Mouse (Mus musculus): ENCODE measurements around the gene Mlkl. TPM values are rescaled to one million over a fixed set of nuclear protein-coding genes. Genes with fewer than 3 reads are reported as not detected.
A peak's percentile ranks its signal among the peaks of the same experiment; 100 is the strongest.
"Not testable (repeated sequence)": the region's sequence is repeated elsewhere in the genome, so short reads cannot be mapped to it uniquely, and the experiment has no call there.

The Mlkl gene
- total and polyA plus RNA-seq, 3 experiments = 9.3 to 20.1 TPM; not detected in 1

GRCm38 (mm10) chr8:111325222-111325790 lies 12.7 kb downstream of the Mlkl start (continued):
- peak; percentile 75 for TF ChIP-seq ETS1 (IDR thresholded peaks at IDR 0.05; ENCODE audit: low read depth, low read length)

- H3K4me3 ChIP-seq (ENCODE audit: control insufficient read depth in 1 of 2, insufficient read depth in 1 of 2, low read depth in 2 of 2, low read length in 2 of 2) = no peak overlapping the region
- no peak for DNase-seq (ENCODE audit: low read depth, low spot score)
- no peaks in the 10 kb centered on the region for H3K79me2 ChIP-seq (ENCODE audit: control insufficient read depth, insufficient read depth, low read length, poor library complexity)
- H3K27ac ChIP-seq (ENCODE audit: control insufficient read depth, low read depth, low read length) = no peak overlapping the region
- H3K9ac ChIP-seq (ENCODE audit: control insufficient read depth, low read depth, low read length, poor library complexity, severe bottlenecking) = no peak overlapping the region
- peaks cover 4 to 7% of the 10 kb centered on the region in 2 experiments; a peak in 2 of 4 replicates for H3K4me1 ChIP-seq (ENCODE audit: control insufficient read depth in 1 of 2, insufficient read depth in 2 of 2, low read length in 2 of 2)
- peaks cover 5 to 13% of the 10 kb centered on the region in 2 experiments for H3K36me3 ChIP-seq (ENCODE audit: control insufficient read depth in 1 of 2, insufficient read depth in 2 of 2, low read length in 2 of 2)
- no peak for TF ChIP-seq ELF1 (IDR thresholded peaks at IDR 0.05; ENCODE audit: low read depth, low read length)
- TF ChIP-seq CHD1 (IDR thresholded peaks at IDR 0.05; ENCODE audit: low read depth, low read length) = no peak
- no peak for TF ChIP-seq CTCF (IDR thresholded peaks at IDR 0.05 in 2 of 3, conservative IDR thresholded peaks at IDR 0.05 in 1 of 3; ENCODE audit: control insufficient read depth in 1 of 3, insufficient read depth in 1 of 3, low read depth in 2 of 3, low read length in 3 of 3, poor library complexity in 1 of 3, severe bottlenecking in 1 of 3)
- no peak for TF ChIP-seq NRF1 (IDR thresholded peaks at IDR 0.05; ENCODE audit: insufficient read depth, low read depth, low read length, poor library complexity, severe bottlenecking)
- no peak for TF ChIP-seq TAL1 (IDR thresholded peaks at IDR 0.05; ENCODE audit: low read length)
- H3K27me3 ChIP-seq (ENCODE audit: control insufficient read depth in 1 of 2, insufficient read depth in 2 of 2, low read length in 2 of 2) = no peaks in the 10 kb centered on the region
- H3K9me3 ChIP-seq (replicated peaks; ENCODE audit: insufficient read depth, low read length) = no peaks in the 10 kb centered on the region
Measured at GRCm38 (mm10) chr8:111314729-111315128, 23.2 kb downstream of the Mlkl start.

GRCm38 (mm10) chr8:111313961-111314360 lies 24.0 kb downstream of the Mlkl start:
- H3K4me3 ChIP-seq (ENCODE audit: control insufficient read depth in 1 of 2, insufficient read depth in 1 of 2, low read depth in 2 of 2, low read length in 2 of 2); H3K79me2 ChIP-seq (ENCODE audit: control insufficient read depth, insufficient read depth, low read length, poor library complexity); DNase-seq (ENCODE audit: low read depth, low spot score); H3K9ac ChIP-seq (ENCODE audit: control insufficient read depth, low read depth, low read length, poor library complexity, severe bottlenecking); H3K27me3 ChIP-seq (ENCODE audit: control insufficient read depth in 1 of 2, insufficient read depth in 2 of 2, low read length in 2 of 2); H3K9me3 ChIP-seq (replicated peaks; ENCODE audit: insufficient read depth, low read length); H3K27ac ChIP-seq (ENCODE audit: control insufficient read depth, low read depth, low read length); H3K4me1 ChIP-seq (ENCODE audit: control insufficient read depth in 1 of 2, insufficient read depth in 2 of 2, low read length in 2 of 2): not testable (repeated sequence)
- peaks cover 5 to 13% of the 10 kb centered on the region in 2 experiments for H3K36me3 ChIP-seq (ENCODE audit: control insufficient read depth in 1 of 2, insufficient read depth in 2 of 2, low read length in 2 of 2)

GRCm38 (mm10) chr8:111312758-111313162 lies 25.2 kb downstream of the Mlkl start:
- peak overlapping the region; percentile 51 for H3K27ac ChIP-seq (ENCODE audit: control insufficient read depth, low read depth, low read length)
- H3K9ac ChIP-seq (ENCODE audit: control insufficient read depth, low read depth, low read length, poor library complexity, severe bottlenecking) = no peak overlapping the region
- DNase-seq (ENCODE audit: low read depth, low spot score) = peak; percentile 97
- no peaks in the 10 kb centered on the region for H3K27me3 ChIP-seq (ENCODE audit: control insufficient read depth in 1 of 2, insufficient read depth in 2 of 2, low read length in 2 of 2)
- no peak overlapping the region for H3K4me3 ChIP-seq (ENCODE audit: control insufficient read depth in 1 of 2, insufficient read depth in 1 of 2, low read depth in 2 of 2, low read length in 2 of 2)
- H3K9me3 ChIP-seq (replicated peaks; ENCODE audit: insufficient read depth, low read length) = no peaks in the 10 kb centered on the region
- peaks cover 5 to 14% of the 10 kb centered on the region in 2 experiments; a peak in 3 of 4 replicates for H3K36me3 ChIP-seq (ENCODE audit: control insufficient read depth in 1 of 2, insufficient read depth in 2 of 2, low read length in 2 of 2)
- H3K79me2 ChIP-seq (ENCODE audit: control insufficient read depth, insufficient read depth, low read length, poor library complexity) = no peaks in the 10 kb centered on the region
- H3K4me1 ChIP-seq (ENCODE audit: control insufficient read depth in 1 of 2, insufficient read depth in 2 of 2, low read length in 2 of 2) = peaks cover 4 to 8% of the 10 kb centered on the region in 2 experiments; a peak in 2 of 4 replicates
- TF ChIP-seq MYC (IDR thresholded peaks at IDR 0.05; ENCODE audit: low read depth, low read length) (peak; percentile 86), CHD2 (IDR thresholded peaks at IDR 0.05; ENCODE audit: low read length) (peak; percentile 78), MAX (IDR thresholded peaks at IDR 0.05; ENCODE audit: low read length) (peak; percentile 63), ZNF384 (IDR thresholded peaks at IDR 0.05; ENCODE audit: low read depth, low read length) (peak; percentile 52; the same call in 1 of the 2 replicates), ETS1 (IDR thresholded peaks at IDR 0.05; ENCODE audit: low read depth, low read length) (peak; percentile 91), USF2 (IDR thresholded peaks at IDR 0.05; ENCODE audit: borderline replicate concordance in 1 of 2, insufficient read depth in 1 of 2, low read depth in 1 of 2, low read length in 2 of 2) (no peak), POLR2AphosphoS2 (IDR thresholded peaks at IDR 0.05; ENCODE audit: low read length) (no peak), CTCF (IDR thresholded peaks at IDR 0.05 in 2 of 3, conservative IDR thresholded peaks at IDR 0.05 in 1 of 3; ENCODE audit: control insufficient read depth in 1 of 3, insufficient read depth in 1 of 3, low read depth in 2 of 3, low read length in 3 of 3, poor library complexity in 1 of 3, severe bottlenecking in 1 of 3) (peak; percentile 41 to 76 (median 75)), GATA1 (IDR thresholded peaks at IDR 0.05; ENCODE audit: low read depth, low read length) (peak; percentile 96), MAFK (IDR thresholded peaks at IDR 0.05; ENCODE audit: borderline replicate concordance, low read depth, low read length) (peak; percentile 84; the same call in 1 of the 2 replicates), TBP (IDR thresholded peaks at IDR 0.05; ENCODE audit: low read depth, low read length) (0 out of 2 replicates have a peak, but pooled peaks have one; percentile 21), CHD1 (IDR thresholded peaks at IDR 0.05; ENCODE audit: low read depth, low read length) (no peak), BHLHE40 (IDR thresholded peaks at IDR 0.05; ENCODE audit: borderline replicate concordance, low read depth, low read length) (peak; percentile 44; the same call in 1 of the 2 replicates), SMC3 (IDR thresholded peaks at IDR 0.05; ENCODE audit: low read depth, low read length) (peak; percentile 49), RAD21 (IDR thresholded peaks at IDR 0.05; ENCODE audit: low read depth, low read length) (peak; percentile 43), ZKSCAN1 (IDR thresholded peaks at IDR 0.05; ENCODE audit: low read depth, low read length) (no peak), RCOR1 (IDR thresholded peaks at IDR 0.05; ENCODE audit: low read depth, low read length) (peak; percentile 92), TCF12 (IDR thresholded peaks at IDR 0.05; ENCODE audit: low read depth, low read length) (peak; percentile 98), HCFC1 (IDR thresholded peaks at IDR 0.05; ENCODE audit: low read depth, low read length) (peak; percentile 55)

Data from MEL (cell line).